Mouse (Mus musculus) lung, postnatal 0 days (tissue): ENCODE results near the gene B230219D22Rik. TPM values are rescaled to one million over a fixed set of nuclear protein-coding genes. Genes with fewer than 3 reads are reported as not detected.
A peak's percentile ranks its signal among the peaks of the same experiment; 100 is the strongest.
"Not testable (repeated sequence)": the region's sequence is repeated elsewhere in the genome, so short reads cannot be mapped to it uniquely, and the experiment has no call there.

Source experiments
- ATAC-seq: fragments of 200-750 bp; cut with Nextera tagmentation; 2 replicates; pipeline ENCODE4 v1.8.0; 2017; ENCODE audit warnings: moderate library complexity
- DNase-seq: peaks from one replicate; pipeline ENCODE4 v3.0.0-alpha.2; 2016; ENCODE audit warnings: low spot score
- H3K27ac ChIP-seq: fragments of 300-500 bp; sonication (generic); 2 replicates; pipeline ENCODE4 v1.5.1; 2014; ENCODE audit warnings: antibody characterized with exemption, mild to moderate bottlenecking, low read length, mixed read lengths
- H3K27me3 ChIP-seq: fragments of 300-500 bp; sonication (generic); replicated peaks from 2 replicates; pipeline ENCODE4 v1.6.1; 2014; ENCODE audit warnings: low read length, mixed read lengths; ENCODE audit not compliant: insufficient read depth
- H3K36me3 ChIP-seq: fragments of 300-500 bp; sonication (generic); 2 replicates; pipeline ENCODE4 v1.6.1; 2014; ENCODE audit warnings: low read length, mixed read lengths; ENCODE audit not compliant: insufficient read depth
- H3K4me1 ChIP-seq: fragments of 300-500 bp; sonication (generic); 2 replicates; pipeline ENCODE4 v1.6.1; 2014; ENCODE audit warnings: antibody characterized with exemption, low read depth, low read length, mixed read lengths; ENCODE audit not compliant: insufficient read depth
- H3K4me2 ChIP-seq: fragments of 300-500 bp; sonication (generic); replicated peaks from 2 replicates; pipeline ENCODE4 v1.6.1; 2014; ENCODE audit warnings: low read depth, mild to moderate bottlenecking, low read length, moderate library complexity, mixed read lengths
- H3K4me3 ChIP-seq: fragments of 300-500 bp; sonication (generic); 2 replicates; pipeline ENCODE4 v1.5.1; 2014; ENCODE audit warnings: low read depth, low read length
- H3K9ac ChIP-seq: fragments of 300-500 bp; sonication (generic); replicated peaks from 2 replicates; pipeline ENCODE4 v1.6.1; 2014; ENCODE audit warnings: low read depth, mild to moderate bottlenecking
- H3K9me3 ChIP-seq: fragments of 300-500 bp; sonication (generic); 2 replicates; pipeline ENCODE4 v1.6.1; 2016; ENCODE audit warnings: low read length, mixed read lengths
- CTCF ChIP-seq: IDR thresholded peaks from 2 replicates; pipeline ENCODE4 v1.5.1; 2016; ENCODE audit warnings: antibody characterized with exemption, mild to moderate bottlenecking
- EP300 ChIP-seq: IDR thresholded peaks from 2 replicates; pipeline ENCODE4 v1.6.1; 2016; ENCODE audit warnings: antibody characterized with exemption, mild to moderate bottlenecking, control low read depth
- WGBS: fragments of 180-500 bp; shearing (Covaris S2); extraction: QIAGEN DNeasy Blood & Tissue Kit; methylation state at CpG from one replicate; pipeline ENCODE4 v1.1.7; 2014; 5-methylcytosine and 5-hydroxymethylcytosine counted together
- polyA plus RNA-seq: library from polyadenylated mRNA; unstranded; fragments of >200 nt; fragmentation: Nextera tagmentation; extraction: Ambion mirVana; gene quantifications from 2 replicates; pipeline ENCODE4 v1.2.1, GENCODE M21; 2015

Gene B230219D22Rik
- polyA plus RNA-seq, 1 experiment from 2014 or later = 33.9 TPM

GRCm38 (mm10) chr13:55694110-55694509 is 1.2 kb downstream of the B230219D22Rik start:
- no peaks in the 10 kb centered on the region for H3K27me3 ChIP-seq
- no peaks in the 10 kb centered on the region; the same call in 1 of the 2 replicates for H3K36me3 ChIP-seq
- no peaks in the 10 kb centered on the region for H3K9me3 ChIP-seq
- H3K4me2 ChIP-seq = peak overlapping the region; percentile 72
- H3K27ac ChIP-seq = peak overlapping the region; percentile 99; the same call in 1 of the 2 replicates
- H3K9ac ChIP-seq = peak overlapping the region; percentile 100
- ATAC-seq (no peak), DNase-seq (peak; percentile 50)
- peaks cover 13% of the 10 kb centered on the region; the same call in 1 of the 2 replicates for H3K4me1 ChIP-seq
- no peak for TF ChIP-seq EP300
- TF ChIP-seq CTCF = no peak
- peak overlapping the region; percentile 99 for H3K4me3 ChIP-seq
- WGBS = 5% methylated on average over 8 of the region's 8 CpGs

- not testable (repeated sequence) for H3K27ac ChIP-seq, H3K27me3 ChIP-seq
- WGBS = 100% methylated on average over 1 of the region's 3 CpGs
Measured at GRCm38 (mm10) chr13:55695989-55696388, 3.1 kb downstream of the B230219D22Rik start.

GRCm38 (mm10) chr13:55704301-55704700 is 11.4 kb downstream of the B230219D22Rik start:
- Histone ChIP-seq H3K9ac (no peak overlapping the region), H3K36me3 (peaks cover 16% of the 10 kb centered on the region; the same call in 1 of the 2 replicates), H3K9me3 (no peaks in the 10 kb centered on the region), H3K4me1 (no peaks in the 10 kb centered on the region), H3K4me2 (no peak overlapping the region), H3K27ac (no peak overlapping the region), H3K4me3 (no peak overlapping the region), H3K27me3 (no peaks in the 10 kb centered on the region)
- ATAC-seq (no peak), DNase-seq (no peak)
- TF ChIP-seq CTCF (no peak), EP300 (no peak)
- WGBS = 85% methylated on average over 4 of the region's 4 CpGs

More at GRCm38 (mm10) chr13:55695989-55696388, 3.1 kb downstream of the B230219D22Rik start:
- DNase-seq, H3K36me3 ChIP-seq, H3K9ac ChIP-seq, H3K9me3 ChIP-seq, H3K4me2 ChIP-seq, H3K4me3 ChIP-seq, ATAC-seq: not testable (repeated sequence)
- peaks cover 13% of the 10 kb centered on the region; the same call in 1 of the 2 replicates for H3K4me1 ChIP-seq

GRCm38 (mm10) chr13:55712846-55713245 is 19.9 kb downstream of the B230219D22Rik start:
- no peaks in the 10 kb centered on the region for H3K36me3 ChIP-seq
- no peak overlapping the region for H3K9ac ChIP-seq
- ATAC-seq (no peak), DNase-seq (no peak)
- H3K9me3 ChIP-seq = no peaks in the 10 kb centered on the region
- H3K27ac ChIP-seq = no peak overlapping the region
- no peak overlapping the region for H3K4me3 ChIP-seq
- H3K27me3 ChIP-seq = no peaks in the 10 kb centered on the region
- H3K4me2 ChIP-seq = no peak overlapping the region
- H3K4me1 ChIP-seq = no peaks in the 10 kb centered on the region
- no peak for TF ChIP-seq CTCF
- TF ChIP-seq EP300 = no peak
- 89% methylated on average over 3 of the region's 3 CpGs for WGBS

GRCm38 (mm10) chr13:55714501-55715166 is 21.7 kb downstream of the B230219D22Rik start, which contains the start of gene Txndc15:
TSS of gene Txndc15 (plus strand) at chr13:55714650.
- no peaks in the 10 kb centered on the region for H3K4me1 ChIP-seq
- under 1% methylated on average over 62 of the region's 63 CpGs for WGBS
- H3K9ac ChIP-seq = peak within 1 kb of the TSS; percentile 96
- DNase-seq (peak; percentile 84), ATAC-seq (peak; percentile 97)
- no peaks in the 10 kb centered on the region for H3K27me3 ChIP-seq
- H3K9me3 ChIP-seq = no peaks in the 10 kb centered on the region
- peak within 1 kb of the TSS; percentile 92 for H3K27ac ChIP-seq
- H3K36me3 ChIP-seq = no peaks in the 10 kb centered on the region
- H3K4me2 ChIP-seq = peak within 1 kb of the TSS; percentile 68
- peak; percentile 5; the same call in 1 of the 2 replicates for TF ChIP-seq CTCF
- TF ChIP-seq EP300 = no peak
- peak within 1 kb of the TSS; percentile 97 for H3K4me3 ChIP-seq

- H3K4me1 ChIP-seq = no peaks in the 10 kb centered on the region
- peak overlapping the region; percentile 68 for H3K4me2 ChIP-seq
- no peaks in the 10 kb centered on the region for H3K36me3 ChIP-seq
- H3K27me3 ChIP-seq = no peaks in the 10 kb centered on the region
- DNase-seq (no peak), ATAC-seq (no peak; the same call in 1 of the 2 replicates)
- WGBS = 4% methylated on average over 5 of the region's 5 CpGs
- peak overlapping the region; percentile 96 for H3K9ac ChIP-seq
- no peaks in the 10 kb centered on the region for H3K9me3 ChIP-seq
- H3K4me3 ChIP-seq = peak overlapping the region; percentile 97
- peak overlapping the region; percentile 92 for H3K27ac ChIP-seq
- TF ChIP-seq EP300 (no peak), CTCF (no peak)
Measured at GRCm38 (mm10) chr13:55715167-55715512, 22.2 kb downstream of the B230219D22Rik start.
